ENCODE assay signal across 8 mouse cellular contexts in the genomic region with DNA sequence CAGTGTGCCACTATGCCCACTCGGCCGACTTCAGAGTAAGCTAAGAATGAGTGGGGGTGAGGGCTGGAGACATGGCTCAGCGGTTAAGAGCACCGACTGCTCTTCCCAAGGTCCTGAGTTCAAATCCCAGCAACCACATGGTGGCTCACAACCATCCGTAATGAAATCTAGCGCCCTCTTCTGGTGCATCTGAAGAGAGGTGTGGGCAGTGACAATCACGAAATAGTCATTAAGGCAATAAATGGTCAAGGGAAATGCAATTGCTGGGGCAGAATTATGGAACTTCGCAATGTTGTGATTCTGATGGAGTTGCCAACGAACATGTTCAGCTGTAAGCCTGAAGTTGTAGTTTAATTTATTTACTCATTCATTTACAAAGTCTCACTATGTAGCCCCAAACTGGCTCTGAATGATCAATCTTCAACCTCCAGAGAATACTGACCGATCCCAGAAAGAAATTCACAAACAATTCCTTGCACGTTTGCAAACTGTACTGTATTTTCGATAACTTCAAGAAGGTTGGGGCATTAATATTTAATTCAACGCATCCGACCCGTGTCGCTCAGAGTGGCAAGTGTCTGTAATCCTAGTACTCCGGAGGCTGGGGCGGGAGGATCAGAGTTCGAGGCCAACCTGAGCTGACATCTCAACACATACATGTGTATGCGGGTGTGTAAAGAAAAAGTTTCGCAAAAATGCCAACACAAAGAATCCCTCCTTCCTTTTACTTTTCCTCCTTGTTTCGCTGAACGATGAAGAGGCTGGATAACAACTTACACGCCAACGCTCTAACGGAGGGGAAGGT. TPM values are rescaled to one million over a fixed set of nuclear protein-coding genes. Genes with fewer than 3 reads are reported as not detected.
DNase-seq lines count a peak whose midpoint lies in the region; ATAC-seq lines count a peak whose summit lies in the region.

No protein-coding gene starts in this region.

- H3K4me1 ChIP-seq in heart, embryonic 14.5 days (ENCODE audit: control insufficient read depth in 2 of 2, insufficient read depth in 2 of 2, low read length in 2 of 2) = peaks cover 0 to 8% of the 10 kb centered on the region in 2 experiments; a peak in 2 of 4 replicates
- no peaks in the 10 kb centered on the region for H3K4me1 ChIP-seq in hindbrain, embryonic 11.5 days (replicated peaks; ENCODE audit: control insufficient read depth, insufficient read depth, low read length)

- no peaks in the 10 kb centered on the region for H3K27me3 ChIP-seq in heart, embryonic 14.5 days (ENCODE audit: control insufficient read depth, insufficient read depth, low read length)
- no peaks in the 10 kb centered on the region for H3K27me3 ChIP-seq in hindbrain, embryonic 11.5 days (ENCODE audit: control insufficient read depth, insufficient read depth, low read length)

- H3K36me3 ChIP-seq in heart, embryonic 14.5 days (ENCODE audit: control insufficient read depth, insufficient read depth, low read length) = peaks cover 24% of the 10 kb centered on the region
- H3K36me3 ChIP-seq in hindbrain, embryonic 11.5 days (ENCODE audit: control insufficient read depth, insufficient read depth, low read length) = no peaks in the 10 kb centered on the region

- ATAC-seq in heart, embryonic 14.5 days (ENCODE audit: insufficient number of reproducible peaks, insufficient read depth, low FRiP score, low read depth) = 0 out of 2 replicates have a peak, but pooled peaks have one; percentile 14
- peak; percentile 15 for ATAC-seq in CD4-positive, CD25-positive, alpha-beta regulatory T cell, adult 4 months
- ATAC-seq in hindbrain, embryonic 11.5 days (ENCODE audit: low FRiP score) = peak; percentile 72
- ATAC-seq in megakaryocyte, adult 5-6 weeks (ENCODE audit: poor library complexity, severe bottlenecking) = 0 out of 2 replicates have a peak, but pooled peaks have one; percentile 3

- H3K4me2 ChIP-seq in heart, embryonic 14.5 days (ENCODE audit: low read length) = peak overlapping the region; percentile 80
- peak overlapping the region; percentile 43 for H3K4me2 ChIP-seq in hindbrain, embryonic 11.5 days (replicated peaks; ENCODE audit: low read depth, low read length)

- peak overlapping the region; percentile 68 to 97 for H3K4me3 ChIP-seq in heart, embryonic 14.5 days (ENCODE audit: control insufficient read depth in 1 of 2, insufficient read depth in 1 of 2, low read depth in 1 of 2, low read length in 2 of 2)
- H3K4me3 ChIP-seq in hindbrain, embryonic 11.5 days (ENCODE audit: low read depth, low read length) = peak overlapping the region; percentile 84

- peak overlapping the region; percentile 82 for H3K9ac ChIP-seq in heart, embryonic 14.5 days (ENCODE audit: low read length)
- H3K9ac ChIP-seq in hindbrain, embryonic 11.5 days (ENCODE audit: low read depth, low read length) = peak overlapping the region; percentile 86

- no peaks in the 10 kb centered on the region for H3K9me3 ChIP-seq in heart, embryonic 14.5 days (ENCODE audit: control insufficient read depth, low read length)
- no peaks in the 10 kb centered on the region for H3K9me3 ChIP-seq in hindbrain, embryonic 11.5 days (ENCODE audit: control insufficient read depth, low read length)

- WGBS in heart, embryonic 14.5 days = 32% methylated on average over 25 of the region's 26 CpGs
- WGBS in hindbrain, embryonic 11.5 days = 32% methylated on average over 26 of the region's 26 CpGs

- no peak for DNase-seq in heart, adult 18-20 months
- DNase-seq in cerebellum, adult 9-11 months = peak; percentile 26
- peak; percentile 32 for DNase-seq in hindbrain, embryonic 11.5 days (ENCODE audit: low spot score)
- peak; percentile 45 for DNase-seq in testis, postnatal 10 days (ENCODE audit: low spot score)
- no peak for DNase-seq in adrenal gland, postnatal 36 days

- H3K27ac ChIP-seq in heart, embryonic 14.5 days (replicated peaks in 1 of 2; ENCODE audit: control insufficient read depth in 1 of 2, insufficient read depth in 1 of 2, low read depth in 2 of 2, low read length in 2 of 2) = peak overlapping the region; percentile 84 to 89
- H3K27ac ChIP-seq in hindbrain, embryonic 11.5 days (ENCODE audit: low read depth, low read length) = peak overlapping the region; percentile 90

RNA-seq across cellular contexts. Expression of gene Nup160, which starts 1.4 kb away (rescaled TPM):
- polyA plus RNA-seq in heart, embryonic 14.5 days (2014; fragmentation: Nextera tagmentation; extraction: Ambion mirVana) = 24.0 and 28.5 TPM in 2 replicates
- 10 to 100 TPM; 13.1 to 18.0 TPM for total RNA-seq in heart, adult 18-20 months (2021)
- polyA plus RNA-seq in CD4-positive, CD25-positive, alpha-beta regulatory T cell, adult 4 months (2017; shearing (Covaris generic)) = 10 to 100 TPM; 22.5 to 34.3 TPM
- polyA plus RNA-seq in hindbrain, embryonic 11.5 days (2014; fragmentation: Nextera tagmentation; extraction: Ambion mirVana) = 55.2 and 55.4 TPM in 2 replicates
- total RNA-seq in megakaryocyte, adult 5-6 weeks (2015) = 50.0 and 55.9 TPM in 2 replicates
- total RNA-seq in megakaryocyte, adult 5-6 weeks (2017) = 40.3 and 41.6 TPM in 2 replicates
- 10 to 100 TPM; 29.7 to 32.0 TPM for total RNA-seq in adrenal gland, postnatal 36 days (2021)

Comparison
In these comparisons a context has a peak if more than half of its experiments do, and no peak if none do; other contexts are left out.
1. ATAC-seq: peak in every context shown above with its lines; median percentile 72 in hindbrain, embryonic 11.5 days; 15 in CD4-positive, CD25-positive, alpha-beta regulatory T cell, adult 4 months; 14 in heart, embryonic 14.5 days; 3 in megakaryocyte, adult 5-6 weeks.
2. DNase-seq: peak in cerebellum, adult 9-11 months (single experiment), hindbrain, embryonic 11.5 days (single experiment) and testis, postnatal 10 days (single experiment); none in heart, adult 18-20 months (0 of 2) and adrenal gland, postnatal 36 days (0 of 2).